35 mouse cellular contexts compared by ENCODE assay signal in genomic region chr14:51737967-51738366, GRCm38 (mm10). TPM values are rescaled to one million over a fixed set of nuclear protein-coding genes. Genes with fewer than 3 reads are reported as not detected.
DNase-seq lines count a peak whose midpoint lies in the region; ATAC-seq and TF ChIP-seq lines count a peak whose summit lies in the region.
"Had no signal": no experiment of that assay in that cellular context is flagged by ENCODE, and none has a peak within 500 bp of the region (broad histone marks: within the 10 kb centered on the region; RNA-seq: fewer than 3 reads in every experiment).

No protein-coding gene starts in this region.

- no peak overlapping the region for H3K4me3 ChIP-seq in kidney, embryonic 14.5 days (ENCODE audit: low read length)
- no peak overlapping the region for H3K4me3 ChIP-seq in midbrain, embryonic 16.5 days (ENCODE audit: low read depth, low read length)
- no peak overlapping the region for H3K4me3 ChIP-seq in midbrain, postnatal 0 days (ENCODE audit: low read depth, low read length)
- H3K4me3 ChIP-seq in embryonic facial prominence, embryonic 10.5 days: no peak overlapping the region
- H3K4me3 ChIP-seq: left cerebral cortex, adult 2 months; limb, embryonic 15.5 days had no signal

- H3K27me3 ChIP-seq in kidney, embryonic 14.5 days (ENCODE audit: control insufficient read depth, insufficient read depth, low read length): peaks cover 33% of the 10 kb centered on the region
- peaks cover 43% of the 10 kb centered on the region for H3K27me3 ChIP-seq in midbrain, embryonic 16.5 days (ENCODE audit: control insufficient read depth, insufficient read depth, low read depth, low read length)
- peaks cover 41% of the 10 kb centered on the region for H3K27me3 ChIP-seq in midbrain, postnatal 0 days (ENCODE audit: insufficient read depth, low read length)
- peaks cover 58% of the 10 kb centered on the region for H3K27me3 ChIP-seq in embryonic facial prominence, embryonic 10.5 days (replicated peaks; ENCODE audit: low read depth, poor library complexity, severe bottlenecking)

- no peak for TF ChIP-seq CTCF in midbrain, postnatal 0 days (IDR thresholded peaks at IDR 0.05)

- peak; percentile 52 for ATAC-seq in kidney, embryonic 14.5 days (ENCODE audit: low FRiP score, low TSS enrichment)
- ATAC-seq in midbrain, embryonic 16.5 days: 0 out of 2 replicates have a peak, but pooled peaks have one; percentile 8
- ATAC-seq in midbrain, postnatal 0 days (ENCODE audit: low FRiP score): no peak
- ATAC-seq: activated CD4-positive, CD25-positive, alpha-beta regulatory T cell, adult 4 months; CD4-positive, CD25-positive, alpha-beta regulatory T cell, adult 4 months; intestine, embryonic 16.5 days had no signal

- H3K36me3 ChIP-seq in kidney, embryonic 14.5 days (ENCODE audit: control insufficient read depth, insufficient read depth, low read length): no peaks in the 10 kb centered on the region
- H3K36me3 ChIP-seq in midbrain, embryonic 16.5 days (ENCODE audit: control insufficient read depth, insufficient read depth, low read length): no peaks in the 10 kb centered on the region
- H3K36me3 ChIP-seq in midbrain, postnatal 0 days (ENCODE audit: insufficient read depth, low read length): no peaks in the 10 kb centered on the region
- no peaks in the 10 kb centered on the region for H3K36me3 ChIP-seq in embryonic facial prominence, embryonic 10.5 days (replicated peaks)
- H3K36me3 ChIP-seq: heart, embryonic 15.5 days; hindbrain, embryonic 13.5 days; limb, embryonic 15.5 days had no signal

- DNase-seq in kidney, postnatal 36 days: no peak
- no peak for DNase-seq in midbrain, postnatal 0 days (ENCODE audit: low spot score)
- peak; percentile 10 for DNase-seq in embryonic facial prominence, embryonic 10.5 days (ENCODE audit: low spot score)
- no peak for DNase-seq in embryo, embryonic 10 days (ENCODE audit: low spot score)
- DNase-seq in frontal cortex, postnatal 25 days (ENCODE audit: low spot score in 2 of 2): no peak
- DNase-seq: adrenal gland, adult 2 months; adrenal gland, postnatal 36 days; cerebellum, adult 18-20 months; cerebellum, postnatal 10 days; gastrocnemius, postnatal 14 days; kidney, adult 8-10 months; kidney, postnatal 14 days; lung, embryonic 14.5 days; lung, postnatal 14 days; thymus, adult 2 months; thymus, postnatal 36 days had no signal

- no peak overlapping the region for H3K27ac ChIP-seq in kidney, embryonic 14.5 days (ENCODE audit: low read depth, low read length)
- H3K27ac ChIP-seq in midbrain, embryonic 16.5 days (ENCODE audit: low read length): no peak overlapping the region
- H3K27ac ChIP-seq in midbrain, postnatal 0 days (ENCODE audit: low read depth, low read length): no peak overlapping the region
- H3K27ac ChIP-seq in embryonic facial prominence, embryonic 10.5 days (replicated peaks): no peak overlapping the region
- H3K27ac ChIP-seq: heart, embryonic 15.5 days; hindbrain, embryonic 13.5 days; layer of hippocampus, adult 2 months; left cerebral cortex, adult 2 months; limb, embryonic 15.5 days; liver, embryonic 14.5 days had no signal

- 22% methylated on average over 12 of the region's 12 CpGs for whole genome bisulfite sequencing in kidney, embryonic 14.5 days
- WGBS in midbrain, embryonic 16.5 days: 7% methylated on average over 12 of the region's 12 CpGs
- 18% methylated on average over 12 of the region's 12 CpGs for WGBS in midbrain, postnatal 0 days
- WGBS in embryonic facial prominence, embryonic 10.5 days: 15% methylated on average over 12 of the region's 12 CpGs

- H3K9me3 ChIP-seq in kidney, embryonic 14.5 days (ENCODE audit: control insufficient read depth, low read length): no peaks in the 10 kb centered on the region
- H3K9me3 ChIP-seq in midbrain, embryonic 16.5 days (replicated peaks; ENCODE audit: control insufficient read depth, low read length, poor library complexity, severe bottlenecking): no peaks in the 10 kb centered on the region
- no peaks in the 10 kb centered on the region for H3K9me3 ChIP-seq in midbrain, postnatal 0 days (ENCODE audit: low read length)
- H3K9me3 ChIP-seq in embryonic facial prominence, embryonic 10.5 days: no peaks in the 10 kb centered on the region
- H3K9me3 ChIP-seq: heart, embryonic 15.5 days; hindbrain, embryonic 13.5 days; limb, embryonic 15.5 days had no signal

- H3K9ac ChIP-seq in kidney, embryonic 14.5 days (ENCODE audit: low read depth, low read length): no peak overlapping the region
- no peak overlapping the region for H3K9ac ChIP-seq in midbrain, embryonic 16.5 days (ENCODE audit: low read depth, low read length)
- H3K9ac ChIP-seq in midbrain, postnatal 0 days (replicated peaks; ENCODE audit: low read length, poor library complexity, severe bottlenecking): no peak overlapping the region
- H3K9ac ChIP-seq: heart, embryonic 15.5 days; limb, embryonic 15.5 days; liver, embryonic 14.5 days; lung, embryonic 14.5 days had no signal

- no peak overlapping the region for H3K4me2 ChIP-seq in kidney, embryonic 14.5 days (replicated peaks; ENCODE audit: low read depth, low read length)
- H3K4me2 ChIP-seq in midbrain, embryonic 16.5 days (ENCODE audit: low read length): no peak overlapping the region
- no peak overlapping the region for H3K4me2 ChIP-seq in midbrain, postnatal 0 days (ENCODE audit: low read depth, low read length, poor library complexity, severe bottlenecking)

- H3K4me1 ChIP-seq in kidney, embryonic 14.5 days (ENCODE audit: control insufficient read depth, insufficient read depth, low read length): peaks cover 8% of the 10 kb centered on the region
- H3K4me1 ChIP-seq in midbrain, embryonic 16.5 days (ENCODE audit: control insufficient read depth, insufficient read depth, low read length): peaks cover 11% of the 10 kb centered on the region
- H3K4me1 ChIP-seq in midbrain, postnatal 0 days (ENCODE audit: insufficient read depth, low read length): no peaks in the 10 kb centered on the region
- peaks cover 37% of the 10 kb centered on the region for H3K4me1 ChIP-seq in embryonic facial prominence, embryonic 10.5 days

RNA-seq across cellular contexts. Expression of gene Gm5800, which starts 21.0 kb away (rescaled TPM):
- not detected in 2 replicates for polyA plus RNA-seq in kidney, embryonic 14.5 days (2014; fragmentation: Nextera tagmentation; extraction: Ambion mirVana)
- polyA plus RNA-seq in midbrain, embryonic 16.5 days (2015; fragmentation: Nextera tagmentation; extraction: Ambion mirVana): not detected in 2 replicates
- not detected in 2 replicates for total RNA-seq in midbrain, postnatal 0 days (2014; rRNA removed)
- polyA plus RNA-seq in midbrain, postnatal 0 days (2015; fragmentation: Nextera tagmentation; extraction: Ambion mirVana): not detected in 2 replicates
- not detected in 2 replicates for polyA plus RNA-seq in embryonic facial prominence, embryonic 10.5 days (2016; fragmentation: Nextera tagmentation; extraction: Ambion mirVana)
- total RNA-seq: adrenal gland, adult 2 months; adrenal gland, postnatal 36 days; common myeloid progenitor, adult 5-6 weeks; ES-E14; gastrocnemius, postnatal 14 days; granulocyte monocyte progenitor cell, adult 5-6 weeks; heart, postnatal 25 days; layer of hippocampus, adult 2 months; layer of hippocampus, postnatal 14 days; left cerebral cortex, adult 2 months; left cerebral cortex, postnatal 25 days had no signal
- polyA plus RNA-seq: activated CD4-positive, CD25-positive, alpha-beta regulatory T cell, adult 4 months; adrenal gland, adult 2 months; brain, embryonic 14.5 days; CD4-positive, CD25-positive, alpha-beta regulatory T cell, adult 4 months; heart, embryonic 15.5 days; hindbrain, embryonic 13.5 days; intestine, embryonic 16.5 days; limb, embryonic 15.5 days; liver, embryonic 14.5 days; lung, embryonic 14.5 days; neural tube, embryonic 11.5 days; thymus, adult 2 months had no signal

RNA-seq across cellular contexts. Expression of gene Ang4, which starts 35.4 kb away (rescaled TPM):
- not detected in 2 replicates for polyA plus RNA-seq in kidney, embryonic 14.5 days (2014; fragmentation: Nextera tagmentation; extraction: Ambion mirVana)
- not detected in 2 replicates for polyA plus RNA-seq in midbrain, embryonic 16.5 days (2015; fragmentation: Nextera tagmentation; extraction: Ambion mirVana)
- total RNA-seq in midbrain, postnatal 0 days (2014; rRNA removed): not detected in 2 replicates
- polyA plus RNA-seq in midbrain, postnatal 0 days (2015; fragmentation: Nextera tagmentation; extraction: Ambion mirVana): not detected in 2 replicates
- not detected in 2 replicates for polyA plus RNA-seq in embryonic facial prominence, embryonic 10.5 days (2016; fragmentation: Nextera tagmentation; extraction: Ambion mirVana)
- total RNA-seq: adrenal gland, adult 2 months; common myeloid progenitor, adult 5-6 weeks; ES-E14; gastrocnemius, postnatal 14 days; granulocyte monocyte progenitor cell, adult 5-6 weeks; heart, postnatal 25 days; layer of hippocampus, adult 2 months; layer of hippocampus, postnatal 14 days; left cerebral cortex, adult 2 months; left cerebral cortex, postnatal 25 days had no signal
- polyA plus RNA-seq: activated CD4-positive, CD25-positive, alpha-beta regulatory T cell, adult 4 months; adrenal gland, adult 2 months; brain, embryonic 14.5 days; CD4-positive, CD25-positive, alpha-beta regulatory T cell, adult 4 months; heart, embryonic 15.5 days; hindbrain, embryonic 13.5 days; limb, embryonic 15.5 days; liver, embryonic 14.5 days; lung, embryonic 14.5 days; neural tube, embryonic 11.5 days had no signal

RNA-seq across cellular contexts. Expression of gene Gm17079, which starts 42.7 kb away (rescaled TPM):
- polyA plus RNA-seq in kidney, embryonic 14.5 days (2014; fragmentation: Nextera tagmentation; extraction: Ambion mirVana): not detected in 2 replicates
- not detected in 2 replicates for polyA plus RNA-seq in midbrain, embryonic 16.5 days (2015; fragmentation: Nextera tagmentation; extraction: Ambion mirVana)
- not detected in 2 replicates for total RNA-seq in midbrain, postnatal 0 days (2014; rRNA removed)
- polyA plus RNA-seq in midbrain, postnatal 0 days (2015; fragmentation: Nextera tagmentation; extraction: Ambion mirVana): not detected in 2 replicates
- polyA plus RNA-seq in embryonic facial prominence, embryonic 10.5 days (2016; fragmentation: Nextera tagmentation; extraction: Ambion mirVana): not detected in 2 replicates
- total RNA-seq: adrenal gland, adult 2 months; adrenal gland, postnatal 36 days; common myeloid progenitor, adult 5-6 weeks; ES-E14; gastrocnemius, postnatal 14 days; granulocyte monocyte progenitor cell, adult 5-6 weeks; heart, postnatal 25 days; layer of hippocampus, adult 2 months; layer of hippocampus, postnatal 14 days; left cerebral cortex, adult 2 months; left cerebral cortex, postnatal 25 days had no signal
- polyA plus RNA-seq: activated CD4-positive, CD25-positive, alpha-beta regulatory T cell, adult 4 months; adrenal gland, adult 2 months; brain, embryonic 14.5 days; CD4-positive, CD25-positive, alpha-beta regulatory T cell, adult 4 months; heart, embryonic 15.5 days; hindbrain, embryonic 13.5 days; intestine, embryonic 16.5 days; limb, embryonic 15.5 days; liver, embryonic 14.5 days; lung, embryonic 14.5 days; neural tube, embryonic 11.5 days; thymus, adult 2 months had no signal
